Mouse (Mus musculus) mouse embryonic stem cell (cell line): ENCODE measurements around the gene Rbms3.

Source experiments
- in situ Hi-C, 2 experiments: fragments of 300-500 bp; cut with MboI; formaldehyde crosslinking; loops; 1 replicate in 1 of 2; 3 replicates in 1 of 2; pipeline ENCODE4 v1.14.3; 2019 to 2020; ENCODE audit warnings: low sequenced_read_pairs in 2 of 2, low pct_unique_long_range_greater_than_20kb in 1 of 2, mixed read lengths in 1 of 2; ENCODE audit not compliant: unreplicated experiment in 1 of 2

Rbms3 gene

DNA sequence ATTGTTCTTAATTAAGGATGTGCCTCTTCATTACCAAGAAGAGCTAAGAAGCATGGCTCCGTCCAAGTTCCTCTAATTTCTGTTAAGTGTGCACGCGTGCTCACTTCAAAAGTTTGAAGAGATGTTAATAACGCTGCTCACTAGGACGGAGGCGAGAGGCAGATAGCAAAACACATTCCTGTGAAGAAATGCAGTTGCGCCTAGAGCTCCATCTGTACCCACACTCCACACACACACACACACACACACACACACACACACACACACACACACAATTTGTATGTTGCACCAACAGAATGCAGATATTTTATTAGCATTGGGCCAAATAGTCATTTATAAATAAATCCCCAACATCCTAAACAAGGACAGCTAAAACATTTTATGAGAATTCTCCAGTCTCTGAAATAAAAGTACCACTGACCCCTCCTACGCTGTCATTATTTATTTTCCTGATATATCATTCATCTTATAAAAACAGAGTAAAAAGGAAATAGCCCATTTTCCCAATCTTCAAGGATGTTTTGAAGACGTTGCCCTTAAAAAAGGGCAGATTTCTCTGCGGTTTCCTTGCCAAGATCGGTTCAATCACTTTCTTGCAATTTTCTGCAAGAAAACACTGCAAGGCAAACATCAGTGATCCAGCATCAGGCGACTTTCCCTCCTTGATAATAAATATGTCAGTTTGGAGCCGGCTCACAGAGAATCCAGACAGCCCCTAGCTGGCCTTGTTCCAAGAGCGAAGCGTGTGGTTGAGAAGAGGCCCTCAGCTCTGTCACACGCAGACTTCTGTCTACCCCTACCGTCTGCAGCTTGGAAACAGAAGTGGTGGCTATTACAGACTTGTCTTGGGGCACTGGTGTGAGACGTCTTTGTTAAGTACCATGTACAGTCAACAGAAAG lies 235.8 kb downstream of the Rbms3 start:
- in situ Hi-C loops: no loop called here

DNA sequence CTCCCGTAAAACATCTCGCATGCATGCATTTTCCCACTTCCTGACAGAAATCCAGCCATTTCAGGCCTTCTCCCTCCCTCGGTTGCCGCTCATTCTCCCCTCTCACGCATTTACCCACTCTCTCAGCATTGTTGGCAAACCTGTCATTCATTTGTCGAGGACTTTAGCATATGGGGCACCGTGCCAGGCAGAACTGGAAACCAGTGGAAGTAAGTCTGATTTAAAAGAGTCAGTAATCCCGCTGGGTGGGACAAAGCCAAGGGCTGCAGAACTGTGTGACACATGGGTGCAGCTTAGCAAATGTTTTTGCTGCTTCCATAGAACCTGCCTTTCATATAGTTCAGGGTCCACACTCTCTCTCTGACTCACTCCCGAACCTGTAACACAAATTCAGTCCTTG lies 241.7 kb downstream of the Rbms3 start:
- in situ Hi-C loops: no loop called here

DNA sequence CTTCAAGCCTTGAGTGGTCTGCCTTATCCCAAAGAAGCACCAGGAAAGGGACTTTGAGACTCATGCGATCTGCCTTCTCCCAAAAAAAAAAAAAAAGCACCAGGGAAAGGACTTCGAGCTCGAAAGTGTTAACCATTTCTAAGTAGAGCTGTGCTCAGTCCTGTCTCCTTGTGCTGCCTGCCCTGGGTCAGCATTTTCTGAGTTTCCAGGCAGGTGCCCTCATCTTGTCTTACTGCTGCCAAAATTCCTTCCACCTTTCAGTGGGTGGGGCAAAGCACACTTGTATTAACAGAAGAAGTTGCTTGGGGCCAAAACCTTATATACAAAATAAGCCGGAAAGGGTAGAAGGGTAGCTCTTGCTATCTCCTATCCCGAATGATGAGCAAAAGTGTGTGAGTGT lies 248.8 kb downstream of the Rbms3 start:
- in situ Hi-C loops: no loop called here

DNA sequence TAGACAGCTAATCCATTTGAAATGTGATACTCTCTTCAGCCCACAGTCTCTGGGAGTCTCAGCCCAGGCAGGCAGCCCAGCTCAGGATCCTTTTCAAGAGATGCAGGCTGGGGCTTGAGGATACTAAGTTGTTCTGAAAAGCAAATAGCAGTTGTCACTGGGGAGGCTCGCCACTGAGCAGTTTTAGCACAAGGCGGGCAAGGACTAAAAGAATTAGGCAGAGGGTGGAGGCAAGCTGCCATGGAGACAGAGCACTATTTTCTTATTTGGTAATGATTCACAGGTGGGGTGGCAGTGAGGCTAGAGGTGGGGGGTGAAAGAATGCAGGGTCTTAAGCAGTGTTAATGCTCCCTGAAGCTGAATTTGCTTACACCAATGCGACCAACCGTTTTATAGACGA lies 249.6 kb downstream of the Rbms3 start:
- in situ Hi-C loops: no loop called here

DNA sequence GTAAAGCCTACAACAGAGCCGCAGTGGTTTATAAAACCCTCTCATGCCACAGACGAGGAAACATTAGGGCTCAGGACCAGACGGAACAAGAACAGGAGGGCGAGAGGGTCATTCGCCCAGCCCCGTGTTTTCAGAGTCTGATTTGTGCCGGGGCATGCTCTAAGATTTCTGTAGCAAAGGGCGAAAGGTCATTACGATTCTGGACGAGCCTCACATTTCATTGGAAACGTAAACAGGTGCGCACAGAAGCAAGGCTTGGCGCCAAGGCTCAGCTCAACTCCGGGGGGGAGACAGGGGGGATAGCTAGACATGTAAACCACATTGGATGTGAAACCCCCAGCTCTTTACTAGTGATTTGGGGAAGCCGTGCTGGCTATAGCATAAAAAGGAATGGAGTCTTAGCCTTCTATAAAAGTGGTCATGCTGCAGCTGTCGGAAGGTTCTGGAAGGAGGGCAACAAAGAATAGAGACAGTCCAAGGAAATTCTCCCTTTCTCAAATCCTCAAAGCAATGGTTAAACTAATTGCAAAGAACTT lies 250.2 kb downstream of the Rbms3 start:
- in situ Hi-C loops: no loop called here

DNA sequence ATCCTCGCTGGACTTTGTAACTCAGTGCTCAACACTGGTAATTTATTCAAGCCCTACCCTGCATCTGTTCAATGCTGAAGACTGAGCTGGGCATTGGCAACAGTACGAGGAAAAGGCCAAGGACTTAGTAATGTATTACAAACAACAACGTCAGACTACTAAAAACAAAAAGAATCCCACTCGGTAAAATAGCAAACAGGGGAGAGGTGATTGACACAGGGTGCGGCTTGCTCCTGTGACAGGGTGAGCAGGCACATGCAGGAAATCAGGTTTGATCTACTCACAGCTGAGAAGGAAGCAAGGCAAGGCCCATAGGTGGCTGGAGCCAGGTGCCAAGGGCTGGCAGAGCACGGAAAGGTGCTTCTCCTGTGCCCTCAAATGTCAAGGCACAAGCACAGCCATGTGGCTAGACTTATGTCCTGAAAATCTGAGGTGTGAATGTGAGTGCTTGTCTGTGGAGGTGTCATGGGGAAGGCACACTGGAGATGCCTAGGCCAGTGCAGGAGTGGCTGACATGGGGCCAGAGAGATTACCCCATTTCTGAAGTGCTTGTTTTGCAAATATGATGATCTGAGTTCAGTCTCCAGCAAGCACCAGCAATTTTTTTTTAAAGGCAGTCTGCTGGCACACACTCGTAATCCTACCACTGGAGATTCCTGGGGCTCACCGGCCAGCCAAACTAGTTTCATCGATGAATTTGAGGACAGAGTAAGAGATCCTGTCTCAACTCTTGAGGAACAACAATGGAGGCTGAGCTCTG lies 251.4 kb downstream of the Rbms3 start:
- in situ Hi-C loops: no loop called here

DNA sequence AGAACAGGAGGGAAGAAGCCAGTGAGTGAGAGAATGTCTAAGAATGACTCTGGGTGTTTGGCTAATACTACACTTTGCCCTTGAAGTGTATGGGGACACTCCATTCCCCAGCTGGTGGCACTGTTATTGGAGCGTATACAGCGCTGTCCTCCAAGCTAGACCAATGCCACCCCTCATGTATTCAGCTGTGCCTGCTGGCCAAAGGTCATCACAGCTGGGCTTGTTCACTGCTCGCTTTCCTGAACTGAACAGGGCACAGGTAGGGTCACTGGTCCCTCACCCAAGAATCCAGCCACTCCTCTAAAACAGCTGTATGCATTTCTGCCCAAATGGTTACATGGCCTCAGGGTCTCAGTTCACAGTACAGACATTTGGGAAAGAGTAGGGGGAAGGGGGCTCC lies 253.9 kb downstream of the Rbms3 start:
- in situ Hi-C loops: no loop called here

DNA sequence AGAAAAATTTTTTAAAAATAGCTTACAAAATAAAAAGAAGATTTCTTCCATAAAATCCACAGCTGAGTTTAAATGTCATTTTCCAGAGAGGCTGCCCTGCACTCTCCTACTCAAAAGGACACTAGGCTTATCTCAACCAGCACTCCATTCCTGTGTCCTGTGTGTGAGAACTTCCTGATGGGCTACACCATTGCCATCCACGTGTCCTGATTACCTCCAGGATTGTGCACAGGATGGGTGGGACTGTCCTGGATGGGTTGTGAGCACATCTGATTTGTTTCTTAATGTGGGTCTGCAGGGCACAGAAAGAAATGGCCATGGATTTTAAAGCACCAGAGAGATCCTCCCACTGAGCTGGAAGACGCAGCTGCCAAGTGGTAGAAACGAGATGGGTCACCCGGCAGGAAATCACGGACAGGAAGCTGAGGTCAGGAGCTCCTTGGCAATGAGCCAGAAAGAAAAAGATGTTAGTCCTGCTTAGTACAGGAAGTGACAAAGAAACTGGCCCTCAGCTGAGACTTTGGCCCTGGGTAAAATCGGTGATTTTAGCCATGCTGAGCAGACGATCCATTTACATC lies 256.5 kb downstream of the Rbms3 start:
- in situ Hi-C loops: no loop called here

DNA sequence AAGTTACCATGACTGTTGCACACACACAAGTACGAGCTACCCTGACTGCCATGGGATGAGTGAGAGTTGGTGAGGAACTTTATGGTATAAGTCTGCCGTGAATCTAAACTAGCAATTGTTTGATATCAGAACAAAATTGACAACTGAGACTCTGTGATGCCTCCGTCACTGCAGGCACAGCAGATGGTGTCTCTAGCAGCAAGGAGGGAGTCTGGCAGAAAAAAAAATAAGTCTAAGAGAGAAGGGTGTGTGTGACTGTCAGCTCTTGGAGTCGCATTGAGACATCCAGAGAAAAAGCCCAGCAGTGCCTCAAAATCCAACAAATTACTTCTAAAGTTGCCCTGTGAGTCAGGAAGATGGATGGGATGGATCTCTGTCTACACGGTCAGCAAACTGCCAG lies 257.7 kb downstream of the Rbms3 start:
- in situ Hi-C loops: no loop called here

DNA sequence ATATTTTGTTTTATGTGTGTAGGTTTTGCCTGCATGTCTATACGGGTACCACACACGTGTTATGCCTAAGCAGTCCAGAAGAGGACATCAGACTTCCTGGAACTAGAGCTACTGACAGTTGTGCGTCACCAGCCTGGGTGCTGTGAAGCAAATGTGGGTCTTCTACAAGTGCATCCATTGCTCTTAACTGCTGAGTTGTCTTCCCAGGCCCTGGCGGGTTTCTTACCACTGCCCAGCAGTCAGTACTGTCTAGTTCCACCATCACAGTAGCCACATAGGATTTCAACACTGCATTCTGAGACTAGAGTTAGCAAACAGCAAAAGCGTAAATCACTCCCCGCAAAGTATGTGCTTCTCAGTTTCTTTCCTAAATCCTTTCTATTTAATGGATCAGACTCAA lies 259.6 kb downstream of the Rbms3 start:
- in situ Hi-C loops: no loop called here

DNA sequence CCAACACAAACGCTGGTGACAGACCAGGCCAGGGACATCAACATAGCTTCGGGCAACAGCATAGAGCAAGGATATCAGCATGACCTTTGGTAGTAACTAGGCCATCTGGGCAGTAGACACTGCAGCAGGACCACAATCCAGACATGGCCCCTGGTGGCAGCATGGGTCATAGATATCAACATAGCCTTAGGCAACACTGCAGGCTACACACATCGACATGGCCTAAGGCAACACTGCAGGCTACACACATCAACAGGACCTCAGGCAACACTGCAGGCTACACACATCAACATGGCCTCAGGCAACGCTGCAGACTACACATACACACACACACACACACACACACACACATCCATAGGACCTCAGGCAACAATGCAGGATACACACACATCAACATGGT lies 261.7 kb downstream of the Rbms3 start:
- in situ Hi-C loops: no loop called here

DNA sequence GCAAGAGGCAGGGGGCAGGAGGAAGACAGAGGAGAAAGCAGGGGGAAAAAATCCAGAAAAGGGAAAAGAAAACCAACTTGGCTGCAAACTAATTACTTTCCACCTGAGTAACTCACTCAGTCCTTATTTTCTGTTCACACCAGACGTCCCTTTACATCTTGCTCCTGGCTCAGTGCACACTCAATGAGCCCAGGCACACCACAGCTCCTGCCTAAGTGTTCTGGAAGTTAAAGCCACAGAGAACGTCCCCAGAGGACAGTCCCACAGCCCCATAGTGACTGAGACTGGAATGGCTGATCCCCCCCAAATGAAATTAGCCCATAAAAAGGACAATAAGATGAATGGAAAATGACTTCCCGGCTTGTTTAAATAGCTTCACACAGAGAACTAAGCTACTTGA lies 265.1 kb downstream of the Rbms3 start:
- in situ Hi-C loops: no loop called here

DNA sequence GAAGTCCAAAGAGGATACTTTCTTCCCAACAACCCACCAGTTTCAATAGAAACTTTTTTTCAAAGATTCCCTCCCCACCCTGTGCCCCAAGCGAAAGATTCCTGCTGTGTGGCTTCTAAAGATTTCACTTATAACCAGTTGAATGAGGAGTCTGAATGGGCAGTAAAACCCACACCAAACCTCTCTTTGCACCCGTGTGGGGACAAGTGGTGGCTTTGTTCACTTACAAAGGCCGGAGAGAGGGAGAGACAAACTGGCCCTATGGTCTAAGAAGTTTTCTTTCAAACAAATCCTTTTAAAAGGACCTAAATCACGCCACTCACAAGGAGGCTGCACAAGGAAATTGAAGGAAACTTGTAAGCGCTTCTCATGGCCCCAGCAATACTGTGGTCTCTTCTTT lies 268.3 kb downstream of the Rbms3 start:
- in situ Hi-C loops: no loop called here

DNA sequence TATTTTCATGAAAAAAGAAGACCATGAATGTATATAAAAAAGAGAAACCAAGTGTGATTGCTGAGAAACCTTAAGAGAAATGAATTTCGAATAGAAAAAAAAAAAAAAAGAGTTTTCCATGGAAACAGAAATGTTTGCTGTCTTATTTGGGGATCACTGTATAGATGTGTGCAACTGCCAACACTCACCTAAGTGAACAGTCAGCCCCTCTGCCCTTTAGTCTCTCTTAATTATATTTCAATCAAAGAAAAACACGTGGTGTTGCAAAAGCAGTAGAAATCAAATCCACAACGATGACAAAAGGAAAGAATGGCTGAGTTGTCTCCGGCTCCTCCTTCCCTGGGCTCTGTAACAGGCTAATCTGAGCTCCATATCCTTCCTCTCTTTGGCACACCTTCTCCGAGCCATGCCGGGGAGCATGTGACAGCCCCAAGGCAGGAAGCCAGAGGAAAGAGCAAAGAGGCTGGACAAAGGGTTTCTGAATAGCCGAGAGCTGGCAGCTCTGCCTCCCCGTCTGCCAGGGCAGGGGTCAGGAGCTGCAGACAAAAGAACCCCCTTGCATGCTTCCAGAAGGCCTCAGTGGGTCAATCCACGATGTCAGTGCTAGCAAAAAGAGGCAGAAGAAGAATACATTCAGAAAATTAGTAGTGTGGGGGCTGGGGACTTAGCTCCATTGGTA lies 272.8 kb downstream of the Rbms3 start:
- in situ Hi-C loops: no loop called here

DNA sequence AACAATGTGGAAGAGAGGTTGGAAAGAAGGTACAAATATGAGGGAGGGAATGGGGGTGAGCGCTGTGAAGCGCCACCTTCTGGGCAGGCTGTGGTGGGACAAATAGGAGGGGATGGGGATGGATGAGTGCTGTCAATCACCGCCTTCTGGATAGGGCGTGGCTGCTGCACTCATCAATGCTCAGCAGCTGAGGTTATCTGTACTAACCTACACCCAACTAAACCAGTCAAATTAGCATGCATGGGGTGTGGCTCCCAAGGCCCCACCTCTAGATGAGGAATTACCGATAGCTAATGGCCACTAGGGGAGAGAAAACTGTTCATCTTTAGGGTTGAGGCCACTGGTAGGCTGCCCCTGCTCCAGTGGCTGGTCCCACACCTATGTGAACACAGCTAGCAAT lies 274.2 kb downstream of the Rbms3 start:
- in situ Hi-C loops: no loop called here

DNA sequence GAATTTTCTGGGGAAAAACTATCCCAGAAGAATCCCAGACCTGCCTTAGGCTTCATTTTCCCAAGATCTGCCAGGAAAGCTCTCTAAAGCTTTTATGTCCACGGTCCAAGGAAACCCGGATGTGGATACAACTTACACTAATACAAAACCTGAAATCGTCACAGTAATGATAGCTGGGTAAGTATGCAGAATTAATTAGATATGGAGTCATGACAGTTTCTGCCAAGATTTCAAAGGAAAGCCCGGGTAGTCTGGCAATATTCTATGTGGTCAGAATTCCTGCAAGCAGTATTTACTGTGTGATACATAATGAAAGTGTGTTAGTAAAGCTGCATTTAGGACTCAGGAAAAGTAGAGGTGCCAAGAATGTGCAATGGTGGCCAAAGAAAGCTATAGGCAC lies 287.4 kb downstream of the Rbms3 start:
- in situ Hi-C loops: no loop called here

DNA sequence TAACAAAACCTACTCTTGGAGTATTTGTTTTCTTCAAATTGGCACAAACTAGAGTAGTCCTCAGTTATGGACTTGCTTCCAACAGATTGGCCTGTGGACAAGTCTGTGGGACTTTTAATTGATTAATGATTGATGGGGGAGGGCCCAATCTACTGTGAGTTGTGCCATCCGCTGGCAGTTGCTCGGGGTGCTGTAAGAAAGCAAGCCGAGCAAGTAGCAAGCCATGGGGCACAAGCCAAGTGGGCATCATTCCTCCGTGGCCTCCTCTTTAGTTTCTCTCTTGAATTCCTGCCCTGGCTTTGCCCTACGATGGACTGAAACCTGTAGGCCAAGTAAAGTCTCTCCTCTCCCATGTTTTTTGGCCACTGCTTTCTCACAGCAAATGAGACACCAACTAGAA lies 299.0 kb downstream of the Rbms3 start:
- in situ Hi-C loops: no loop called here

DNA sequence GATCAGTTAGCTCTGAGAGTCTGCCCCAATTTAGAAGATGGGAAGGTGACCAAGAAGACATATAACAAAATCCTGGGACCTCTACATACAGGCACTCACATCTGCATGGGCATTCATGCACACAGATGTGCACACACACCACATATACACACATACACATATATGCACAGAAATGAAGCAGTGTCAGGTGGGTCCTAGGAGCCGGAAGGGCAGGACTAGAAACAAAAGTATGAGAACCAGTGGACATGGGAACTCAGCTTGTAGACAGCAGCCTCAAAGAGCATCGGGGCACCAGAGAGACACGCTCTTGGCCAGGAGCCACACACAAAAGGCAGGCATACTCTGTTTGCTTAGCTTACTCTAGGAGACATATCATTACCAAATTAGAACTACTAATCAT lies 310.4 kb downstream of the Rbms3 start:
- in situ Hi-C loops: no loop called here

DNA sequence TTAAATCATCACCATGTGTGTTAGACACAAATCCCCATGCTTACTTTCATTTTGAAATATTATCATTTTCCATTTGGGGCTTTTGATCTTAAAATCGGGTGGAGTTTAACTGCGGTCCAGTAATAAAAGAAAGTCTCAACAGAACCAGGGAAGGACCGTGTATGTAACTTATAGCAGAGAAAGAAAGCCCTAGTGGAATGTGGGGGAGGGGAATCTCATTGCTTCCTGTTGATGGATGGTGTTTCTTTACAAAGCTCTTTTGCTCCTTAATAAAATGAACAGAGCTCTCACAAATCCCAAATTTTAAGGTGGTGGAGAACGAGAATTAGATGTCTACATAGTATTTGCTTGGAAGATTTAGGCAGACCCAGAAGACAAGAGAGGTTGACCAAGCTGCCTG lies 311.3 kb downstream of the Rbms3 start:
- in situ Hi-C loops: no loop called here
